Mouse (Mus musculus): ENCODE measurements at regions not wholly inside any gene's neighbourhood (a gene's known extent, or its start where the extent isn't known, plus 50 kb on each side); places are given as distances from the start of the nearest gene placed in this dataset.
"Not testable (repeated sequence)": the region's sequence is repeated elsewhere in the genome, so short reads cannot be mapped to it uniquely, and the experiment has no call there.

GRCm38 (mm10) chr3:134330943-134331342, 94.7 kb downstream of the Cxxc4 start:
- TF ChIP-seq CTCF (IDR thresholded peaks at IDR 0.05; ENCODE audit: low read depth) = no peak
- H3K4me3 ChIP-seq (replicated peaks; ENCODE audit: low read depth, low read length) = 0 out of 2 replicates have a peak overlapping the region, but pooled peaks have one; percentile 5
- no peaks in the 10 kb centered on the region for H3K4me1 ChIP-seq (replicated peaks; ENCODE audit: insufficient read depth, low read length)
- peak overlapping the region; percentile 42 for H3K4me2 ChIP-seq (ENCODE audit: low read length)
- no peaks in the 10 kb centered on the region for H3K36me3 ChIP-seq (ENCODE audit: insufficient read depth, low read length)
- 28% methylated on average over 11 of the region's 11 CpGs for WGBS
- no peak overlapping the region for H3K9ac ChIP-seq (ENCODE audit: low read depth, low read length)
- no peaks in the 10 kb centered on the region for H3K27me3 ChIP-seq (ENCODE audit: insufficient read depth, low read length)
- no peaks in the 10 kb centered on the region for H3K9me3 ChIP-seq (replicated peaks; ENCODE audit: low read length)
- no peak for DNase-seq (ENCODE audit: low spot score)
- ATAC-seq (replicated peaks; ENCODE audit: low FRiP score, low read depth) = no peak
- no peak overlapping the region for H3K27ac ChIP-seq

- H3K27me3 ChIP-seq (ENCODE audit: insufficient read depth, low read length) = no peaks in the 10 kb centered on the region
- WGBS = 53% methylated on average over 16 of the region's 16 CpGs
- peak overlapping the region; percentile 42 for H3K4me2 ChIP-seq (ENCODE audit: low read length)
- no peak for TF ChIP-seq CTCF (IDR thresholded peaks at IDR 0.05; ENCODE audit: low read depth)
- no peak overlapping the region for H3K4me3 ChIP-seq (replicated peaks; ENCODE audit: low read depth, low read length)
- H3K27ac ChIP-seq = no peak overlapping the region
- H3K9me3 ChIP-seq (replicated peaks; ENCODE audit: low read length) = no peaks in the 10 kb centered on the region
- ATAC-seq (replicated peaks; ENCODE audit: low FRiP score, low read depth) = no peak
- H3K9ac ChIP-seq (ENCODE audit: low read depth, low read length) = no peak overlapping the region
- H3K36me3 ChIP-seq (ENCODE audit: insufficient read depth, low read length) = no peaks in the 10 kb centered on the region
- DNase-seq (ENCODE audit: low spot score) = no peak
- H3K4me1 ChIP-seq (replicated peaks; ENCODE audit: insufficient read depth, low read length) = no peaks in the 10 kb centered on the region
These were observed 95.3 kb downstream of the Cxxc4 start for GRCm38 (mm10) chr3:134331499-134332153.

GRCm38 (mm10) chr3:134339093-134339695, 102.9 kb downstream of the Cxxc4 start:
- not testable (repeated sequence) for H3K9ac ChIP-seq (ENCODE audit: low read depth, low read length); H3K27me3 ChIP-seq (ENCODE audit: insufficient read depth, low read length); H3K4me1 ChIP-seq (replicated peaks; ENCODE audit: insufficient read depth, low read length); H3K4me2 ChIP-seq (ENCODE audit: low read length); H3K9me3 ChIP-seq (replicated peaks; ENCODE audit: low read length); H3K4me3 ChIP-seq (replicated peaks; ENCODE audit: low read depth, low read length); H3K36me3 ChIP-seq (ENCODE audit: insufficient read depth, low read length); ATAC-seq (replicated peaks; ENCODE audit: low FRiP score, low read depth); H3K27ac ChIP-seq; DNase-seq (ENCODE audit: low spot score)
- WGBS = 78% methylated on average over 3 of the region's 3 CpGs

GRCm38 (mm10) chr3:134365948-134366347, 129.7 kb downstream of the Cxxc4 start:
- H3K27ac ChIP-seq = no peak overlapping the region
- WGBS = 78% methylated on average over 4 of the region's 4 CpGs

GRCm38 (mm10) chr3:134366761-134367160, 130.5 kb downstream of the Cxxc4 start:
- DNase-seq (ENCODE audit: low spot score) = no peak
- Histone ChIP-seq H3K4me3 (replicated peaks; ENCODE audit: low read depth, low read length) (no peak overlapping the region), H3K27ac (no peak overlapping the region), H3K4me2 (ENCODE audit: low read length) (no peak overlapping the region), H3K36me3 (ENCODE audit: insufficient read depth, low read length) (no peaks in the 10 kb centered on the region), H3K9ac (ENCODE audit: low read depth, low read length) (no peak overlapping the region), H3K27me3 (ENCODE audit: insufficient read depth, low read length) (no peaks in the 10 kb centered on the region), H3K4me1 (replicated peaks; ENCODE audit: insufficient read depth, low read length) (no peaks in the 10 kb centered on the region), H3K9me3 (replicated peaks; ENCODE audit: low read length) (no peaks in the 10 kb centered on the region)
- WGBS = 42% methylated on average over 3 of the region's 3 CpGs
- no peak for ATAC-seq (replicated peaks; ENCODE audit: low FRiP score, low read depth)
- TF ChIP-seq CTCF (IDR thresholded peaks at IDR 0.05; ENCODE audit: low read depth) = no peak

More at GRCm38 (mm10) chr3:134365948-134366347, 129.7 kb downstream of the Cxxc4 start:
- H3K4me1 ChIP-seq (replicated peaks; ENCODE audit: insufficient read depth, low read length) = no peaks in the 10 kb centered on the region
- H3K4me3 ChIP-seq (replicated peaks; ENCODE audit: low read depth, low read length) = no peak overlapping the region
- no peak overlapping the region for H3K4me2 ChIP-seq (ENCODE audit: low read length)
- ATAC-seq (replicated peaks; ENCODE audit: low FRiP score, low read depth) = no peak
- H3K27me3 ChIP-seq (ENCODE audit: insufficient read depth, low read length) = no peaks in the 10 kb centered on the region
- H3K9me3 ChIP-seq (replicated peaks; ENCODE audit: low read length) = no peaks in the 10 kb centered on the region
- no peaks in the 10 kb centered on the region for H3K36me3 ChIP-seq (ENCODE audit: insufficient read depth, low read length)
- no peak for TF ChIP-seq CTCF (IDR thresholded peaks at IDR 0.05; ENCODE audit: low read depth)
- no peak for DNase-seq (ENCODE audit: low spot score)
- H3K9ac ChIP-seq (ENCODE audit: low read depth, low read length) = no peak overlapping the region

GRCm38 (mm10) chr3:134368591-134368990, 132.3 kb downstream of the Cxxc4 start:
- Histone ChIP-seq H3K9me3 (replicated peaks; ENCODE audit: low read length) (no peaks in the 10 kb centered on the region), H3K4me1 (replicated peaks; ENCODE audit: insufficient read depth, low read length) (no peaks in the 10 kb centered on the region), H3K4me2 (ENCODE audit: low read length) (no peak overlapping the region), H3K9ac (ENCODE audit: low read depth, low read length) (no peak overlapping the region), H3K36me3 (ENCODE audit: insufficient read depth, low read length) (no peaks in the 10 kb centered on the region), H3K27me3 (ENCODE audit: insufficient read depth, low read length) (no peaks in the 10 kb centered on the region), H3K4me3 (replicated peaks; ENCODE audit: low read depth, low read length) (no peak overlapping the region), H3K27ac (no peak overlapping the region)
- ATAC-seq (replicated peaks; ENCODE audit: low FRiP score, low read depth) (no peak), DNase-seq (ENCODE audit: low spot score) (peak; percentile 10)
- TF ChIP-seq CTCF (IDR thresholded peaks at IDR 0.05; ENCODE audit: low read depth) = no peak
